Comparison of ENCODE assay signal across 25 mouse cellular contexts in genomic region chr13:98872273-98872847, GRCm38 (mm10). TPM values are rescaled to one million over a fixed set of nuclear protein-coding genes. Genes with fewer than 3 reads are reported as not detected.
A peak's percentile ranks its signal among the peaks of the same experiment; 100 is the strongest.
DNase-seq lines count a peak whose midpoint lies in the region; ATAC-seq lines count a peak whose summit lies in the region.
"Had no signal": no experiment of that assay in that cellular context is flagged by ENCODE, and none has a peak within 500 bp of the region (broad histone marks: within the 10 kb centered on the region; RNA-seq: fewer than 3 reads in every experiment).

No protein-coding gene starts in this region.

- no peak overlapping the region for H3K4me2 ChIP-seq in forebrain, embryonic 13.5 days
- no peak overlapping the region for H3K4me2 ChIP-seq in neural tube, embryonic 13.5 days
- H3K4me2 ChIP-seq in neural tube, embryonic 15.5 days = no peak overlapping the region
- H3K4me2 ChIP-seq in midbrain, embryonic 13.5 days (replicated peaks) = no peak overlapping the region
- H3K4me2 ChIP-seq: liver, embryonic 12.5 days; neural tube, embryonic 12.5 days had no signal

- ATAC-seq in forebrain, embryonic 13.5 days = no peak
- no peak for ATAC-seq in neural tube, embryonic 13.5 days (ENCODE audit: low read depth)
- no peak for ATAC-seq in neural tube, embryonic 15.5 days (ENCODE audit: low FRiP score)
- ATAC-seq in midbrain, embryonic 13.5 days = peak; percentile 52
- ATAC-seq: forebrain, embryonic 14.5 days; liver, embryonic 12.5 days had no signal

- no peaks in the 10 kb centered on the region for H3K9me3 ChIP-seq in forebrain, embryonic 13.5 days (replicated peaks)
- no peaks in the 10 kb centered on the region for H3K9me3 ChIP-seq in forebrain, embryonic 10.5 days
- no peaks in the 10 kb centered on the region for H3K9me3 ChIP-seq in neural tube, embryonic 13.5 days
- no peaks in the 10 kb centered on the region for H3K9me3 ChIP-seq in neural tube, embryonic 15.5 days (replicated peaks)
- H3K9me3 ChIP-seq in midbrain, embryonic 13.5 days = no peaks in the 10 kb centered on the region
- H3K9me3 ChIP-seq: G1E; limb, embryonic 10.5 days; liver, embryonic 12.5 days; neural tube, embryonic 12.5 days had no signal

- no peak for DNase-seq in forebrain, embryonic 10.5 days (ENCODE audit: extremely low spot score, low spot score)
- no peak for DNase-seq in lung, postnatal 14 days
- DNase-seq in thymus, postnatal 4 days = no peak
- DNase-seq in urinary bladder, adult 18-20 months (ENCODE audit: low spot score in 2 of 2) = no peak
- DNase-seq: adrenal gland, postnatal 25 days; cerebellum, adult 18-20 months; cerebellum, postnatal 36 days; heart, adult 18-20 months; heart, postnatal 36 days; kidney, adult 9 months; kidney, postnatal 36 days; lung, adult 2 months; lung, postnatal 4 days; right cerebral cortex, postnatal 14 days; spleen, adult 18-20 months; thymus, postnatal 36 days had no signal

- WGBS in forebrain, embryonic 13.5 days = 50% methylated on average over 7 of the region's 7 CpGs
- WGBS in forebrain, embryonic 10.5 days = 81% methylated on average over 7 of the region's 7 CpGs
- 75% methylated on average over 7 of the region's 7 CpGs for WGBS in neural tube, embryonic 13.5 days
- WGBS in neural tube, embryonic 15.5 days = 61% methylated on average over 7 of the region's 7 CpGs
- 27% methylated on average over 7 of the region's 7 CpGs for WGBS in midbrain, embryonic 13.5 days

- peak overlapping the region; percentile 40; the same call in 1 of the 2 replicates for H3K27ac ChIP-seq in forebrain, embryonic 13.5 days
- no peak overlapping the region for H3K27ac ChIP-seq in forebrain, embryonic 10.5 days
- 0 out of 2 replicates have a peak overlapping the region, but pooled peaks have one; percentile 18 for H3K27ac ChIP-seq in neural tube, embryonic 13.5 days (replicated peaks)
- no peak overlapping the region for H3K27ac ChIP-seq in neural tube, embryonic 15.5 days (replicated peaks)
- peak overlapping the region; percentile 76 for H3K27ac ChIP-seq in midbrain, embryonic 13.5 days
- H3K27ac ChIP-seq: limb, embryonic 10.5 days; liver, embryonic 12.5 days; neural tube, embryonic 12.5 days had no signal

- H3K9ac ChIP-seq in forebrain, embryonic 13.5 days = no peak overlapping the region
- H3K9ac ChIP-seq in neural tube, embryonic 13.5 days = no peak overlapping the region
- no peak overlapping the region for H3K9ac ChIP-seq in neural tube, embryonic 15.5 days (replicated peaks)
- H3K9ac ChIP-seq in midbrain, embryonic 13.5 days (replicated peaks) = no peak overlapping the region
- H3K9ac ChIP-seq: liver, embryonic 12.5 days; neural tube, embryonic 12.5 days had no signal

- no peaks in the 10 kb centered on the region for H3K27me3 ChIP-seq in forebrain, embryonic 13.5 days
- H3K27me3 ChIP-seq in forebrain, embryonic 10.5 days (ENCODE audit: poor library complexity, severe bottlenecking) = no peaks in the 10 kb centered on the region
- H3K27me3 ChIP-seq in neural tube, embryonic 13.5 days = no peaks in the 10 kb centered on the region
- no peaks in the 10 kb centered on the region for H3K27me3 ChIP-seq in neural tube, embryonic 15.5 days (replicated peaks)
- H3K27me3 ChIP-seq in midbrain, embryonic 13.5 days = no peaks in the 10 kb centered on the region
- H3K27me3 ChIP-seq: liver, embryonic 12.5 days; neural tube, embryonic 12.5 days had no signal

- H3K4me1 ChIP-seq in forebrain, embryonic 13.5 days = no peaks in the 10 kb centered on the region
- no peaks in the 10 kb centered on the region for H3K4me1 ChIP-seq in forebrain, embryonic 10.5 days
- no peaks in the 10 kb centered on the region for H3K4me1 ChIP-seq in neural tube, embryonic 13.5 days (replicated peaks)
- no peaks in the 10 kb centered on the region for H3K4me1 ChIP-seq in neural tube, embryonic 15.5 days
- peaks cover 20% of the 10 kb centered on the region for H3K4me1 ChIP-seq in midbrain, embryonic 13.5 days (replicated peaks)
- H3K4me1 ChIP-seq: limb, embryonic 10.5 days; neural tube, embryonic 12.5 days had no signal

- no peak overlapping the region for H3K4me3 ChIP-seq in forebrain, embryonic 13.5 days
- H3K4me3 ChIP-seq in forebrain, embryonic 10.5 days = no peak overlapping the region
- no peak overlapping the region for H3K4me3 ChIP-seq in neural tube, embryonic 13.5 days
- H3K4me3 ChIP-seq in neural tube, embryonic 15.5 days (replicated peaks) = no peak overlapping the region
- H3K4me3 ChIP-seq in midbrain, embryonic 13.5 days (replicated peaks) = no peak overlapping the region
- H3K4me3 ChIP-seq: limb, embryonic 10.5 days; liver, embryonic 12.5 days; neural tube, embryonic 12.5 days had no signal

- peaks cover 84% of the 10 kb centered on the region for H3K36me3 ChIP-seq in forebrain, embryonic 13.5 days (ENCODE audit: poor library complexity, severe bottlenecking)
- peaks cover 98% of the 10 kb centered on the region for H3K36me3 ChIP-seq in forebrain, embryonic 10.5 days (replicated peaks)
- H3K36me3 ChIP-seq in neural tube, embryonic 13.5 days = peaks cover 79% of the 10 kb centered on the region
- H3K36me3 ChIP-seq in neural tube, embryonic 15.5 days = peaks cover 55% of the 10 kb centered on the region
- H3K36me3 ChIP-seq in midbrain, embryonic 13.5 days = peaks cover 66% of the 10 kb centered on the region

RNA-seq across cellular contexts. Expression of gene Tnpo1, which starts 53.8 kb away (rescaled TPM):
- polyA plus RNA-seq in forebrain, embryonic 13.5 days (2015; fragmentation: Nextera tagmentation; extraction: Ambion mirVana) = 62.6 and 74.6 TPM in 2 replicates
- 88.7 and 98.5 TPM in 2 replicates for polyA plus RNA-seq in forebrain, embryonic 10.5 days (2016; fragmentation: Nextera tagmentation; extraction: Ambion mirVana)
- 51.9 and 63.7 TPM in 2 replicates for polyA plus RNA-seq in neural tube, embryonic 13.5 days (2015; fragmentation: Nextera tagmentation; extraction: Ambion mirVana)
- polyA plus RNA-seq in neural tube, embryonic 15.5 days (2015; fragmentation: Nextera tagmentation; extraction: Ambion mirVana) = 41.1 and 46.6 TPM in 2 replicates
- polyA plus RNA-seq in midbrain, embryonic 13.5 days (2015; fragmentation: Nextera tagmentation; extraction: Ambion mirVana) = 70.3 and 71.4 TPM in 2 replicates

RNA-seq across cellular contexts. Expression of gene Fcho2, which starts 57.1 kb away (rescaled TPM):
- polyA plus RNA-seq in forebrain, embryonic 13.5 days (2015; fragmentation: Nextera tagmentation; extraction: Ambion mirVana) = 28.8 and 33.4 TPM in 2 replicates
- polyA plus RNA-seq in forebrain, embryonic 10.5 days (2016; fragmentation: Nextera tagmentation; extraction: Ambion mirVana) = 25.4 and 28.1 TPM in 2 replicates
- 27.9 and 32.5 TPM in 2 replicates for polyA plus RNA-seq in neural tube, embryonic 13.5 days (2015; fragmentation: Nextera tagmentation; extraction: Ambion mirVana)
- polyA plus RNA-seq in neural tube, embryonic 15.5 days (2015; fragmentation: Nextera tagmentation; extraction: Ambion mirVana) = 22.1 and 25.1 TPM in 2 replicates
- polyA plus RNA-seq in midbrain, embryonic 13.5 days (2015; fragmentation: Nextera tagmentation; extraction: Ambion mirVana) = 27.0 and 30.6 TPM in 2 replicates

Comparison
In these comparisons a context has a peak if more than half of its experiments do, and no peak if none do; other contexts are left out.
1. H3K27ac ChIP-seq: peak in forebrain, embryonic 13.5 days (single experiment), neural tube, embryonic 13.5 days (single experiment) and midbrain, embryonic 13.5 days (single experiment); none in forebrain, embryonic 10.5 days (single experiment) and neural tube, embryonic 15.5 days (single experiment).